Mouse (Mus musculus) myocyte (in vitro differentiated cells): ENCODE data around the gene Alkbh5.

Source experiments
- CEBPB ChIP-seq: IDR thresholded peaks from 2 replicates; pipeline ENCODE4 v1.6.1; 2011; ENCODE audit warnings: mild to moderate bottlenecking, moderate library complexity; ENCODE audit not compliant: poor library complexity, insufficient read depth, severe bottlenecking
- E2F4 ChIP-seq: IDR thresholded peaks from one replicate; pipeline ENCODE4 v1.6.1; 2011; ENCODE audit warnings: mild to moderate bottlenecking, control low read depth, moderate library complexity; ENCODE audit not compliant: insufficient read depth
- MAX ChIP-seq: IDR thresholded peaks from one replicate; pipeline ENCODE4 v1.6.1; 2011; ENCODE audit warnings: low read depth, mild to moderate bottlenecking, control low read depth
- MYOD1 ChIP-seq, 3 experiments: IDR thresholded peaks; one replicate each; pipeline ENCODE4 v1.6.1; 2011; ENCODE audit warnings: control low read depth in 2 of 3, low read depth in 2 of 3, mild to moderate bottlenecking in 2 of 3, moderate library complexity in 1 of 3; ENCODE audit not compliant: insufficient read length in 2 of 3, control insufficient read depth in 1 of 3
- MYOG ChIP-seq, 3 experiments: IDR thresholded peaks; one replicate each; pipeline ENCODE4 v1.6.1; 2011; ENCODE audit warnings: control low read depth in 2 of 3, low read depth in 2 of 3, mild to moderate bottlenecking in 2 of 3; ENCODE audit not compliant: insufficient read length in 2 of 3, control insufficient read depth in 1 of 3, insufficient read depth in 1 of 3
- POLR2A ChIP-seq: IDR thresholded peaks from one replicate; pipeline ENCODE4 v1.6.1; 2011; ENCODE audit warnings: low read depth, mild to moderate bottlenecking, control low read depth, moderate library complexity; ENCODE audit not compliant: insufficient read length
- POLR2AphosphoS2 ChIP-seq: IDR thresholded peaks from one replicate; pipeline ENCODE4 v1.6.1; 2011; ENCODE audit warnings: low read depth, control low read depth; ENCODE audit not compliant: insufficient read length
- REST ChIP-seq: IDR thresholded peaks from one replicate; pipeline ENCODE4 v1.6.1; 2011; ENCODE audit warnings: mild to moderate bottlenecking, control low read depth, moderate library complexity; ENCODE audit not compliant: insufficient read depth, insufficient read length
- SRF ChIP-seq: IDR thresholded peaks from one replicate; pipeline ENCODE4 v1.6.1; 2011; ENCODE audit warnings: low read depth; ENCODE audit not compliant: control insufficient read depth, insufficient read length
- TCF12 ChIP-seq: IDR thresholded peaks from one replicate; pipeline ENCODE4 v1.6.1; 2011; ENCODE audit warnings: mild to moderate bottlenecking, control low read depth; ENCODE audit not compliant: poor library complexity, insufficient read depth, severe bottlenecking
- TCF3 ChIP-seq: IDR thresholded peaks from one replicate; pipeline ENCODE4 v1.6.1; 2011; ENCODE audit warnings: low read depth, control low read depth; ENCODE audit not compliant: insufficient read length
- USF1 ChIP-seq: IDR thresholded peaks from one replicate; pipeline ENCODE4 v1.6.1; 2011; ENCODE audit warnings: low read depth, mild to moderate bottlenecking, control low read depth, moderate library complexity

GRCm38 (mm10) chr11:60522661-60523365, 13.4 kb upstream of the Alkbh5 start:
- no peak for TF ChIP-seq POLR2A
- no peak for TF ChIP-seq USF1
- no peak for TF ChIP-seq MAX
- TF ChIP-seq MYOG (IDR thresholded peaks at IDR 0.05; ENCODE audit: control insufficient read depth in 1 of 3, insufficient read depth in 1 of 3, insufficient read length in 2 of 3, low read depth in 2 of 3) = no peak
- TF ChIP-seq MYOD1 (IDR thresholded peaks at IDR 0.05; ENCODE audit: control insufficient read depth in 1 of 3, insufficient read length in 2 of 3, low read depth in 2 of 3) = no peak
- no peak for TF ChIP-seq E2F4
- no peak for TF ChIP-seq TCF12
- TF ChIP-seq TCF3 = no peak
- TF ChIP-seq POLR2AphosphoS2 = no peak
- no peak for TF ChIP-seq REST
- TF ChIP-seq SRF = no peak
- TF ChIP-seq CEBPB = no peak
